Mouse (Mus musculus): ENCODE results near the gene Fam8a1.

- no peak for TF ChIP-seq POLR2A (IDR thresholded peaks at IDR 0.05; ENCODE audit: low read depth, low read length)
- no peak for TF ChIP-seq CTCF (IDR thresholded peaks at IDR 0.05; ENCODE audit: borderline replicate concordance, insufficient read depth, low read length)
Observed at GRCm38 (mm10) chr13:46724371-46724770, 55.0 kb downstream of the Fam8a1 start.
